8 mouse cellular contexts compared by ENCODE assay signal in genomic region chr3:90294064-90294440, GRCm38 (mm10). TPM values are rescaled to one million over a fixed set of nuclear protein-coding genes. Genes with fewer than 3 reads are reported as not detected.
A peak's percentile ranks its signal among the peaks of the same experiment; 100 is the strongest.
DNase-seq lines count a peak whose midpoint lies in the region; ATAC-seq and TF ChIP-seq lines count a peak whose summit lies in the region.

No protein-coding gene starts in this region.

- DNase-seq in kidney, postnatal 36 days: no peak
- DNase-seq in NIH3T3 (ENCODE audit: low read depth): peak; percentile 37
- DNase-seq in forebrain, postnatal 0 days: no peak
- no peak for DNase-seq in liver, embryonic 11.5 days (ENCODE audit: low spot score)
- DNase-seq in telencephalon, adult 2 months (ENCODE audit: low read depth, low spot score): peak; percentile 12
- DNase-seq in gastrocnemius, adult 8-10 months (ENCODE audit: low spot score in 2 of 2): no peak
- no peak for DNase-seq in left cerebral cortex, adult 9 months (ENCODE audit: low spot score in 2 of 2)

- H3K4me3 ChIP-seq in kidney, embryonic 14.5 days (ENCODE audit: low read length): peak overlapping the region; percentile 91
- peak overlapping the region; percentile 97 for H3K4me3 ChIP-seq in forebrain, postnatal 0 days (ENCODE audit: low read depth, low read length)
- H3K4me3 ChIP-seq in liver, embryonic 11.5 days (ENCODE audit: low read depth, low read length): peak overlapping the region; percentile 84

- TF ChIP-seq CTCF in forebrain, postnatal 0 days (IDR thresholded peaks at IDR 0.05; ENCODE audit: low read depth): no peak

- no peaks in the 10 kb centered on the region for H3K9me3 ChIP-seq in kidney, embryonic 14.5 days (ENCODE audit: control insufficient read depth, low read length)
- H3K9me3 ChIP-seq in forebrain, postnatal 0 days (ENCODE audit: low read length): no peaks in the 10 kb centered on the region
- no peaks in the 10 kb centered on the region for H3K9me3 ChIP-seq in liver, embryonic 11.5 days (ENCODE audit: control insufficient read depth, low read length)

- H3K36me3 ChIP-seq in kidney, embryonic 14.5 days (ENCODE audit: control insufficient read depth, insufficient read depth, low read length): no peaks in the 10 kb centered on the region
- no peaks in the 10 kb centered on the region for H3K36me3 ChIP-seq in forebrain, postnatal 0 days (ENCODE audit: insufficient read depth)
- no peaks in the 10 kb centered on the region for H3K36me3 ChIP-seq in liver, embryonic 11.5 days (ENCODE audit: control insufficient read depth, insufficient read depth, low read length)

- ATAC-seq in kidney, embryonic 14.5 days (ENCODE audit: low FRiP score, low TSS enrichment): no peak
- ATAC-seq in forebrain, postnatal 0 days: no peak
- no peak for ATAC-seq in liver, embryonic 11.5 days (replicated peaks; ENCODE audit: low FRiP score)

- peaks cover 11% of the 10 kb centered on the region; the same call in 1 of the 2 replicates for H3K4me1 ChIP-seq in kidney, embryonic 14.5 days (ENCODE audit: control insufficient read depth, insufficient read depth, low read length)
- H3K4me1 ChIP-seq in forebrain, postnatal 0 days (ENCODE audit: insufficient read depth): peaks cover 11% of the 10 kb centered on the region; the same call in 1 of the 2 replicates
- peaks cover 13% of the 10 kb centered on the region for H3K4me1 ChIP-seq in liver, embryonic 11.5 days (replicated peaks; ENCODE audit: control insufficient read depth, insufficient read depth, low read length)

- H3K27ac ChIP-seq in kidney, embryonic 14.5 days (ENCODE audit: low read depth, low read length): peak overlapping the region; percentile 96; the same call in 1 of the 2 replicates
- H3K27ac ChIP-seq in forebrain, postnatal 0 days (ENCODE audit: low read depth, low read length): peak overlapping the region; percentile 95; the same call in 1 of the 2 replicates
- H3K27ac ChIP-seq in liver, embryonic 11.5 days (ENCODE audit: low read depth, low read length): peak overlapping the region; percentile 89

- no peaks in the 10 kb centered on the region for H3K27me3 ChIP-seq in kidney, embryonic 14.5 days (ENCODE audit: control insufficient read depth, insufficient read depth, low read length)
- no peaks in the 10 kb centered on the region for H3K27me3 ChIP-seq in forebrain, postnatal 0 days (ENCODE audit: insufficient read depth, low read length)
- no peaks in the 10 kb centered on the region for H3K27me3 ChIP-seq in liver, embryonic 11.5 days (replicated peaks; ENCODE audit: control insufficient read depth, insufficient read depth, low read length)

- peak overlapping the region; percentile 73 for H3K4me2 ChIP-seq in kidney, embryonic 14.5 days (replicated peaks; ENCODE audit: low read depth, low read length)
- H3K4me2 ChIP-seq in forebrain, postnatal 0 days (ENCODE audit: low read depth): peak overlapping the region; percentile 76
- peak overlapping the region; percentile 96 for H3K4me2 ChIP-seq in liver, embryonic 11.5 days

- WGBS in kidney, embryonic 14.5 days: 2% methylated on average over 11 of the region's 11 CpGs
- WGBS in forebrain, postnatal 0 days: 2% methylated on average over 11 of the region's 11 CpGs
- WGBS in liver, embryonic 11.5 days: 4% methylated on average over 11 of the region's 11 CpGs

- H3K9ac ChIP-seq in kidney, embryonic 14.5 days (ENCODE audit: low read depth, low read length): peak overlapping the region; percentile 89
- peak overlapping the region; percentile 93 for H3K9ac ChIP-seq in forebrain, postnatal 0 days
- H3K9ac ChIP-seq in liver, embryonic 11.5 days (ENCODE audit: low read depth, low read length): peak overlapping the region; percentile 83

RNA-seq across cellular contexts. Expression of gene Gatad2b, which starts 1.1 kb away (rescaled TPM):
- polyA plus RNA-seq in kidney, embryonic 14.5 days (2014; fragmentation: Nextera tagmentation; extraction: Ambion mirVana): 24.5 and 25.4 TPM in 2 replicates
- 29.5 and 34.1 TPM in 2 replicates for total RNA-seq in forebrain, postnatal 0 days (2014; rRNA removed)
- polyA plus RNA-seq in forebrain, postnatal 0 days (2015; fragmentation: Nextera tagmentation; extraction: Ambion mirVana): 6.9 and 12.6 TPM in 2 replicates
- 7.9 and 8.2 TPM in 2 replicates for polyA plus RNA-seq in liver, embryonic 11.5 days (2014; fragmentation: Nextera tagmentation; extraction: Ambion mirVana)
- total RNA-seq in gastrocnemius, adult 8-10 months (2022): 10 to 100 TPM; 55.0 to 69.8 (median 62.6) TPM

RNA-seq across cellular contexts. Expression of gene Dennd4b, which starts 29.1 kb away (rescaled TPM):
- 2.9 and 4.5 TPM in 2 replicates for polyA plus RNA-seq in kidney, embryonic 14.5 days (2014; fragmentation: Nextera tagmentation; extraction: Ambion mirVana)
- total RNA-seq in forebrain, postnatal 0 days (2014; rRNA removed): 20.1 and 29.8 TPM in 2 replicates
- 4.4 and 5.1 TPM in 2 replicates for polyA plus RNA-seq in forebrain, postnatal 0 days (2015; fragmentation: Nextera tagmentation; extraction: Ambion mirVana)
- polyA plus RNA-seq in liver, embryonic 11.5 days (2014; fragmentation: Nextera tagmentation; extraction: Ambion mirVana): 4.9 and 7.5 TPM in 2 replicates
- 100 to 1,000 TPM in 1 of 4 experiments, 10 to 100 TPM in 3; 76.0 to 106 (median 85.8) TPM for total RNA-seq in gastrocnemius, adult 8-10 months (2022)

RNA-seq across cellular contexts. Expression of gene Crtc2, which starts 40.1 kb away (rescaled TPM):
- polyA plus RNA-seq in kidney, embryonic 14.5 days (2014; fragmentation: Nextera tagmentation; extraction: Ambion mirVana): 16.9 and 21.5 TPM in 2 replicates
- 13.9 and 17.2 TPM in 2 replicates for total RNA-seq in forebrain, postnatal 0 days (2014; rRNA removed)
- polyA plus RNA-seq in forebrain, postnatal 0 days (2015; fragmentation: Nextera tagmentation; extraction: Ambion mirVana): 12.9 and 14.7 TPM in 2 replicates
- polyA plus RNA-seq in liver, embryonic 11.5 days (2014; fragmentation: Nextera tagmentation; extraction: Ambion mirVana): 12.5 and 14.8 TPM in 2 replicates
- total RNA-seq in gastrocnemius, adult 8-10 months (2022): 10 to 100 TPM; 15.3 to 21.7 (median 16.5) TPM

RNA-seq across cellular contexts. Expression of gene Slc39a1, which starts 46.1 kb away (rescaled TPM):
- polyA plus RNA-seq in kidney, embryonic 14.5 days (2014; fragmentation: Nextera tagmentation; extraction: Ambion mirVana): 102 and 105 TPM in 2 replicates
- 68.1 and 72.0 TPM in 2 replicates for total RNA-seq in forebrain, postnatal 0 days (2014; rRNA removed)
- polyA plus RNA-seq in forebrain, postnatal 0 days (2015; fragmentation: Nextera tagmentation; extraction: Ambion mirVana): 50.0 and 51.6 TPM in 2 replicates
- polyA plus RNA-seq in liver, embryonic 11.5 days (2014; fragmentation: Nextera tagmentation; extraction: Ambion mirVana): 48.7 and 57.5 TPM in 2 replicates
- 10 to 100 TPM; 37.8 to 46.4 (median 43.6) TPM for total RNA-seq in gastrocnemius, adult 8-10 months (2022)

RNA-seq across cellular contexts. Expression of gene Creb3l4, which starts 50.7 kb away (rescaled TPM):
- polyA plus RNA-seq in kidney, embryonic 14.5 days (2014; fragmentation: Nextera tagmentation; extraction: Ambion mirVana): 5.7 and 6.6 TPM in 2 replicates
- 1.4 and 2.7 TPM in 2 replicates for total RNA-seq in forebrain, postnatal 0 days (2014; rRNA removed)
- 0.91 and 1.0 TPM in 2 replicates for polyA plus RNA-seq in forebrain, postnatal 0 days (2015; fragmentation: Nextera tagmentation; extraction: Ambion mirVana)
- 0.82 and 2.2 TPM in 2 replicates for polyA plus RNA-seq in liver, embryonic 11.5 days (2014; fragmentation: Nextera tagmentation; extraction: Ambion mirVana)
- not detected for total RNA-seq in gastrocnemius, adult 8-10 months (2022)

Comparison
In these comparisons a context has a peak if more than half of its experiments do, and no peak if none do; other contexts are left out.
1. DNase-seq: peak in NIH3T3 (single experiment) and telencephalon, adult 2 months (single experiment); none in kidney, postnatal 36 days (0 of 2), forebrain, postnatal 0 days (single experiment), liver, embryonic 11.5 days (single experiment), gastrocnemius, adult 8-10 months (0 of 2) and left cerebral cortex, adult 9 months (0 of 2).
2. Peak in every context shown above with its lines, with median percentiles within 50 percentile points of each other: H3K27ac ChIP-seq, H3K4me2 ChIP-seq, H3K4me3 ChIP-seq and H3K9ac ChIP-seq.